Mouse (Mus musculus) kidney, adult 18-20 months (tissue): ENCODE data around the gene 1700012A03Rik.

Experiments used
- DNase-seq: peaks from one replicate; pipeline ENCODE4 v3.0.0; 2021

Gene 1700012A03Rik

DNA sequence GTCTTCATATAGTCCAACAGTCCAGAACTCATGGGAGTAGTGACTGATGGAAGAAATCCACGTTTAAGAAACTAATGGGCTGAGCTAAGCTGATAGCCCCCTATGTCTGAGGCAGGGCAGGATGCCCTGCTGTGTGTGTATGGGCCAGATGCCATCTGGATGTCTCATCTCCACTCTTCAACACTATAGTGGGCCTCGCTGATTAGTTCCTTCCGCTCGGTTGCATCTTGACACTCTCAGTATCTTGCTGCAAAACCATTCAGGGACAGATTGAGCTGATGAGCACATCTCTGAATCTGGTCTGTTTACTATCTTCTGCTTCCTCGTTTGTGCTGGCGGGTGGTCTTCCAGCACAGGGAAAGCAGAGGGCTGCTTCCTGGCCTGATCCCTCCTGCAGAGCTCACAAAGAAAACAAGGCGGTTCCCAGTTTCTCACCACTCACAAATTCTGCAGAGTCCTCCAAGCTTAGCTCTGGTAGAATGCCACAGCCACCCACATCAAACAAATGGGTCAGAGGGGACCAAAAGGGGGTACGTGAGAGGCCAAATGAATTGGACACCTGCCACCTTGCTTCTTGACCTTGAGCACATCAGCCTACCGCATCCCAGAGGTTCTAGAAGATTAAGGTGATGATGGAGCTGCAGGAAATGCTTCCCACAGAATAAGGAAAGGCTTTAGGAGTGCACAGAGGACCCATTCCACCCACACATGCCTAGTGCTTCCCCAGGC is 55.7 kb downstream of the 1700012A03Rik start:
- DNase-seq, result no peak
